Mouse (Mus musculus): ENCODE results near the gene Hdc.

Gene Hdc

DNA sequence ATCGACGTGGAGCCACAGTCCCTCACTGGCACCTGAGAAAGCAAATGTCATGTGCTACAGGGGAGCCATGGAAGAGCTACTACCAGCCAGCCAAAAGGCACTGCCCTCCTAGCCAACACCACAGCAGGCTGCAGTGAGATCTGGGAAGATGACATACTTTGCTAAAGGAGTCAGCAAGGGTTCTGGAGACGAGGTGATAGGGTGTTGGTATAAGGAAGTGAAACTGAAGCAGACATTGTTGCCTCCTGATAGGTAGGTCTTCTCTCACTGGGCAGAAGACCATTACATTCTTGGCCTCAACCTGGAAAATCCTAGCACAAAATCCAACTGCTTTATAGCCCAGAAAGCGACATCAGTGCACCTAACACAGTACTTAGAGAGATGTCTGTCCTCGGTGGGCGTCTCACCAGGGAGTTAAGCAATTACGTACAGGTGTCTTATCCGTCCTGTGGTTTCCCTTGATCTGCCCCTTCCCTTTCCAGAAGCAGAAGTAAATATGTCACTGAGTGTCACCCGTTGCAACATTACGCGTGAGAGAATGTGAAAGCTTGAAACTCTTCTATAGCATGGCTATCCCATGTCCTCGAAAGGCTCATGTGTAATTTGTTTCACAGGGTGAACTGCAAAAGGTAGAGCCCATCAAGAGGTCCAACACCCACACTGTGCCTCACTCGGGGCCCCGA, 17.0 kb downstream of the Hdc start:
- DNase-seq (ENCODE audit: low spot score in 2 of 2), result no peak

DNA sequence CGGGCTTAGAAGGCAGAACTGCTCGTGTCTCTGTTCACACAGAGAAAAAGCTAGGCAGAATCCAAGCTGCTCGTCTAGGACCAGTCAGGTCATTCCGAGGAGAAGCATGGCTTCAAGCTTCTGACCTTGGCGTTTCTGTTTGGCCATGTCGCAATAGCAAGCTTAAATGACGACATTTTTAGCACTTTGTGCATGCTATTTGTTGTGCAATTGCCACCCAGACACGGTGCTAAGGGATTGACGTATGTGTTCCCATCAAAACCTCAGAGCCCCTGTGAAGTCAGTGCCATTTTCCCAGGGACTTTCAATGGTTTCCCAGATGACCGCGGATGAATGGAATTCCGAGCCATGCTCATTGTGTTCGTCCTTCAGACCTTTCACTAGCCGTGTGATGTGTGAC, 18.6 kb downstream of the Hdc start:
- DNase-seq (ENCODE audit: low spot score in 2 of 2), result no peak

DNA sequence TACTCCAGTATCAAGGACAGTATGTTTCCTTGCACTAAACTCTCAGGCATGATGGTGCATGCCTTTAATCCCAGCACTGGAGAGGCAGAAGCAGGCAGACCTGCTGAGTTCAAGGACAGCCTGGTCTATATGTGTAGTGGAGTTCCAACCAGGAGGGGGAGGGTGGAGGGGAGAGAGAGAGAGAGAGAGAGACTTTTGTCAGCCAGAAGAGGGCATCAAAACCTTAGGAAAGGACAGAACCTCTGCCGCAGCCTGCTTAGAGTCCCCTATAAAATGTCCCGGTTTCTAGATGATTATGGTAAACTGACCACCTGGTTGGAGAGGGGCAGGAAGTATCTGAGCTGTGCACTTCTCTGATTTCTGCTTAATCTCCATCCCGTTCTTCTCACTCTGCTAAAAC, 20.1 kb downstream of the Hdc start:
- DNase-seq (ENCODE audit: low spot score in 2 of 2), result no peak

DNA sequence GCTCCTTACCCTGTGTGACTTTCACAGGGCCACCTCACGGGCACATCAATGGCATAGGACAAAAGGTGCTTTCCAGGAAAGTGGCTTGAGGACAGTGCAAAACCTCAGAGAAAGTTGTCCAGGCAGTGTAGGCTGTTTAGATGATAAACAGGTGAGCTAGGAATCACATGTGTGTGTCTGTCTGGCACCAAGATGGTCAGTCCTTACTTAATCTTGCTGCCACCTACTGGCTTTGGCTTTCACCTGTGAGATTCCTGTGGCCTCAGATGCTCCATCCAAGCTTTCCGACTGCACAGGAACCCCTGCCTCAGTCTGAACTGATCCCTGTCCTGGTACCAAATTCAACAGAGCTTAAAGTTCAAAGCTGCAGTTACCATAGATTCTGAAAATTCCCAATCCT, 20.7 kb downstream of the Hdc start:
- DNase-seq (ENCODE audit: low spot score in 2 of 2), result no peak

DNA sequence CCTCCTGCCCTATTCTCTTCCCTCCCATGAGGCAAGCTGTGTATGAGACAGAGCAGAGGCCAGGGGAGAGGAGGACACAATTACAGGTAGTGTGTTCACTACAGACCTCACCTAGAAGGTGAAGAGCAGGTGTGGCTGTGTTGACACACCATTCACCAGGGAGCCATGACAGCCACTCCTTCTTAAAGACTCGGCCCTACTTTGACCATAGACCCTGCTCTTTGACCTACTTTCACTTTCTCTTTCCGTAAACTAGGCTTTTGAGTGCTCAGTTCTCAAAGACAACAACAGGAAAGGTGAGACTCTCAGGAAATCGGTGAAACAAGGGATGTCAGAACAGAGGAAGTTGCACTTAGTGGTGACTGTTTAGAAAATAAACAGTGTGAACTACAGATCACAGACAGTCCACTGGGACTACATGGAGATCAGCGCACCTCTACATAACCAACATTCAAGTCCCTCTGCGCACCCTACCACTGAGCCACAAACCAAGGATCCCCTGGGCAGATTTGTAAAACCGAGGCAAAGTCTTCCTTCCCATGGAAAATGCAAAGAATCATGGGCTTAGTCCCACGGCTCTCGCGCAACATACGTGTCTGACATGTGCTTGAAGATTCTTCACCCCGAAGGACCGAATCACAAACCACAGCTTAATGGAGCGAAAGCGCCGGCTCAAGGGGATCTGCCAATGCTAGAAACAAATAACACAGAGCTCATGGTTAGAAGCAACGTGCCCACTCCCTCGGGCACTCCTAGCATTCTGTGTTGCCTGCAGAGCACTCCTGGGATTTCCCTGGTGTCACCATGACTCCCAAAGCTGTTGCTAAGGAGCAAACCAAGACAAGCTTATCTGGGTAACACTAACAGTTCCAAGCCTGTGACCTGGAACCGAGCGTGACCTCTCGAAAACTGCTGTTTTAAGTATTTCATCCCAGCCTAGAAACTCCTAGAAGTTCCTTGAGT, 21.5 kb downstream of the Hdc start:
- DNase-seq (ENCODE audit: low spot score in 2 of 2), result no peak

DNA sequence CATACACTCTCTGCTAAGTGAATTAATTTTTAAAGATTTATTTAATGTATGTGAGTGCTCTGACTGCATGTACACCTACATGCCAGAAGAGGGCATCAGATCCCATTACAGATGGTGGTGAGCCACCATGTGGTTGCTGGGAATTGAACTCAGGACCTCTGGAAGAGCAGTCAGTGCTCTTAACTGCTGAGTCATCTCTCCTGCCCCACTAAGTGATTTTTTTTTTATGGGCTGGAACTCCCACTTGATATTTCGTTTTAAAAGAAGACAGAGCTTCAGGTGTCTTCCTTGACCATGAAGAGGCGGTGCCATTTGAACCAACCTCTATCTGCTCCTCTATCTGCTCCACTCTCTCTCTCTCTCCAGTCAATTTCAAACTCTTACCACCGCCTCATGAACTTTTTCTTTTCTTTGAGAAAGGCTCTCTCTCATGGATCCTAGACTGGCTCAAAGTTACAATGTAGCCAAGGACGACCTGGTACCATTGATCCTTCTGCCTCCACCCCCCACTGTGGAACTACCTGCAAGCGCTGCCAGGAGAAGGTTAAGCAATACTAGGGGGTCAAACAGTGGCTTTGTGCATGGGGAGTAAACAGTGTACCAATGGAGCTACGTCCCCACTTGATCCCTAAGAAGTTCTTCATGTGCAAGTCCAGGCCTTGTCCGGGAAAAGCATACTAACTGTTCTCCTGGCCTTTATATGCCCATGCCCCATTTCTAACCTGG, 22.6 kb downstream of the Hdc start:
- DNase-seq (ENCODE audit: low spot score in 2 of 2), result no peak

DNA sequence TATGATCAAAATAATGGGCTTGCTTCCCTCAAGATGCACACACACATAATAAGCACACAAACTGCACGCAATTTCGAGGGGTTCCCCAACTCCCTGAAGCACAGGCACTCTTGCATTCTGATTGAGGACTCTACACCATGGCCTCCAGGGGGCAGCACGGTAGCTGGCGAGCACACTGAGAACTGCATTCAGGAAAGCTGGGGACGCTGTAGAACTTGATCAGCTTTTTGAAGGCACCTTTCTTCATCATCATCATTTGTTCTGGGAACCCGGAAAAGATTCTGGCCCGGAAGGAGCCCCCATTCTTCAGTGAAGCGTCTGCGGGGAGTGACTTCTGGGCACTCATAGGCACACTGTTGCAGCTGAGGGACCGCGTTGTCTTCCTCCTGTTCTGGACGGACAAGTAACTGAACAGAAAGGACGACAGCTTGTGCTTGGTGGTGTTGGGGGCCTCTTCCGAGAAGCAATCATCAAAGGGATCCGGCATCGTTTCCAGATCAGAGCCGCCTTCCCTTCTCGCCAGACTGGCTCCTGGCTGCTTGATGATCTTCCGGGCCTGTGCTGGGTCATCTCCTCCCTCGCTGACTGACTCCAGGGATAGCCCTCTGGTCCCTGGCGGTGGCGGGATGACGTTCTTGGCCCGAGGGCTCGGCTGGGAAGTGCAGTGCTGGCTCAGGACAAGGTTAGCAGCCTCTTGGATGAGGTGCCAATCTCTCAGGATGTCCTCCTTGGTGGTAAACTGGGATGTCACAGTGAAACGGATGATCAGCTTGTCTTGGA, 25.1 kb downstream of the Hdc start:
- DNase-seq (ENCODE audit: low spot score in 2 of 2), result peak; percentile 44 to 58

DNA sequence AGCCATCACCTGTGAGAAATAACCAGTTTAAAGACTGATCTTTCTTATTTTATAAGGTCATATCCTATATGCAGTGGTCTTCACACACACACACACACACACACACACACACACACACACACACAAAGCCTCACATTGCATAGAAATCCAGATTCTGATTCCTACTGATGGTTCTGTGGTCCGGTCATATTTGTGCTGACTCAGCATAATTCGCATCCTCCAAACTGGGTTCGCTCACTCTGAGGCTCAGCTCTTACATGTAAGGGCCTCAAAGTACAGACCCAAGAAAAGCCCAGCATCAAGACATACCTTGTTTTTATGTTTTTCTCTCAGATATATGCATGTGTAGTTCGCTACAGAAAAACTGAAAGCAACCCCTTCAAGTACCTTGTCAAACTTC, 27.8 kb downstream of the Hdc start:
- DNase-seq (ENCODE audit: low spot score in 2 of 2), result no peak

DNA sequence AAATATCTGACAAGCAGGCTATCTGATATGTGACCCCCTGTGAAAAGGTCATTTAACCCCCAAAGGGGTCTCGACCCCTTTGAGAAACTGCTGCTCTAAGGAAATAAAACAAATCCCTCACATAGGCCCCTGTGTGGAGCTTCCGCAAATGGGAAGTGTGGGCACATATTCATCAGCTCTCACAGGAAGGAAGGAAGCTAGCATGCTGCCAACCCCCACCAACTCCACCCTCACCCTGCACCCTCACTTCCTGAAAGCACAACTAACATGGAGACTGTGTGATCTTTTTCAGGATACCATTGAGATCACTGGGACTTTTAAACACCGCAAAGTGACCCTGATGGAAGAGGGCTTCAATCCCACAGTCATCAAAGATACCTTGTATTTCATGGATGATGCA, 31.6 kb downstream of the Hdc start:
- no peak for DNase-seq (ENCODE audit: low spot score in 2 of 2)

DNA sequence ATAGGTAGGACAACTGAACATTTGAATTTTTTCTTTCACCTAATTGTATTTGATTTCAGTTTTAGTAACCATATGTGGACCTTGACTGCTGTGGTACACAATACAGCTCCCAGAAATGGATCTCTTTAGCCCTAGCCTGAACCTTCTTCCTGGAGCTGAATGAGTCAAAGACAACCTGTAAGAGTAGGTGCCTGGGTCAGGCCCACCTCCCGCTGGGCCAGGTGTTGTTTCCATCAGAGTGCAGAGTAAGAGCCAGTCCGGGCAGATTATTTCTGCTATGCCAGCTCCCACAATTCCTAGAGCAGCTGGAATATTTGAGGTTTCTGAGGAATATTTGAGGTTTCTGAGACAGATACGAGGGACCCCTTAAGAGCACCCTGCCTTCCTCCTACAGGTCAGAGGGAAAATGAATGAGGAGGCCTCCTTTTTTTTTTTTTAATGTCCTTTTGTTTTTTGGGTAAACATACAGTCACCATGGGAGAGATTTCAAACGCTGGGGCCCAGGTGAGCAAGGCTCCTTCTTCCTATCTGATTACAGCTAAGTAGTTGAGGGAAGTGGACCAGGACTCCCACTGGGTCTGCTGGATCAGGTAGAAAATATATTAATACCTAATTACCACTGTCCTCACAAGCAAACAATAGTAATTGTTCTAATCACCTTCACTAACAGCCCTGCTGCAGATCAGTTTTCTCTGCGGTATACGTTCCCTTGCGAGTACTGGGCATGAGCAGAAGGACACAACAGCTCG, 34.3 kb downstream of the Hdc start:
- DNase-seq (ENCODE audit: low spot score in 2 of 2), result no peak

DNA sequence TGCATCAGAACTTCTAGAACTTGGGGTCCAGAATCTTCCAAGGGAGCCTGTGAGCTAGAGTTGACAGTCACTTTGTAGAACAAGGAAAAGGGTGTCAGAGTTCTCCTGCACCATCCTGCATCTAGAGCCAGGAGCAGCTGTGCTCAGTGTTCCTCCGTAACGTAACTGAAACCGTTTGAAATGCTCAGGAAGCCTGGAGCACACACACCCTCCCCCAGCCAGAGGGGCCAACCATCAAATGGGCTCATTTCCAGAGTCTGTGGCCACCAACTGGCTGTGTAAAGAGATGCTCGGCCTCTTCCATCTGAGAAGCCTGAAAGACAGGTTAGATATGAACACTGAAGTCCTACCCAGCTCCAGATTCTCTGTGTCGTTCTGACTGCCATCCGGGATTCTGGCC, 35.1 kb downstream of the Hdc start:
- no peak for DNase-seq (ENCODE audit: low spot score in 2 of 2)

DNA sequence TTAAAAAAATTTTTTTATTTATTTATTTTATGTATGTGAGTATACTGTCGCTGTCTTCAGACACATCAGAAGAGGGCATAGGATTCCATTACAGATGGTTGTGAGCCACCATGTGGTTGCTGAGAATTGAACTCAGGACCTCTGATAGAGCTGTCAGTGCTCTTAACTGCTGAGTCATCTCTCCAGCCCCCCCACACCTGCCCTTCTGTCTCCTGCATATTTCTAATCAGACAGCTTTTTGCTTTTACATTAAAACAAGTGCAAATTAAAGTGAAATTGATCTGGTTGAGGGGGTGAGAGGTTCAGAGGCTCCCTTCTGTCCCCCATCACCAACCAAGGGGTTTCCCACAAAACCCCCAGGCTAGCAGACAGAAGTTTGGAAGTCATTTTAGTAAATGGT, 39.8 kb downstream of the Hdc start:
- no peak for DNase-seq (ENCODE audit: low spot score in 2 of 2)

DNA sequence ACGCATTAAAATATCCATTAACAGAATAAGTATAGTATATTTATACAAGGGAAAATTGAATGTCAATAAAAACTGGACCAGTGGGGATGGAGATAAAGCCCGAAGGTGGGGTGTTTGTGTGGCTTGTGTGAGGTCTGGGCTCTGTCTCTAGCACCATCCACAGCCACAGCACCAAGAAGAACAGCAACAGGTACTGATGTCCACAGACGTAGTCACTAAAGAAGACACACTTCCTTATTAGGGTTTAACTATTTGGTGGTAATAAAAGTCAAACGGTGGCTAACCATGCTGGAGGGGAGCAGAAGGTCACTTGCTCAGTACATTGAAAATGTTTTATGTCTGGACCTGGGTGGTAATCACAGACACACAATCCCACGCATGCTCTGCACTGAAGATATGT, 41.7 kb downstream of the Hdc start:
- DNase-seq (ENCODE audit: low spot score in 2 of 2), result no peak

DNA sequence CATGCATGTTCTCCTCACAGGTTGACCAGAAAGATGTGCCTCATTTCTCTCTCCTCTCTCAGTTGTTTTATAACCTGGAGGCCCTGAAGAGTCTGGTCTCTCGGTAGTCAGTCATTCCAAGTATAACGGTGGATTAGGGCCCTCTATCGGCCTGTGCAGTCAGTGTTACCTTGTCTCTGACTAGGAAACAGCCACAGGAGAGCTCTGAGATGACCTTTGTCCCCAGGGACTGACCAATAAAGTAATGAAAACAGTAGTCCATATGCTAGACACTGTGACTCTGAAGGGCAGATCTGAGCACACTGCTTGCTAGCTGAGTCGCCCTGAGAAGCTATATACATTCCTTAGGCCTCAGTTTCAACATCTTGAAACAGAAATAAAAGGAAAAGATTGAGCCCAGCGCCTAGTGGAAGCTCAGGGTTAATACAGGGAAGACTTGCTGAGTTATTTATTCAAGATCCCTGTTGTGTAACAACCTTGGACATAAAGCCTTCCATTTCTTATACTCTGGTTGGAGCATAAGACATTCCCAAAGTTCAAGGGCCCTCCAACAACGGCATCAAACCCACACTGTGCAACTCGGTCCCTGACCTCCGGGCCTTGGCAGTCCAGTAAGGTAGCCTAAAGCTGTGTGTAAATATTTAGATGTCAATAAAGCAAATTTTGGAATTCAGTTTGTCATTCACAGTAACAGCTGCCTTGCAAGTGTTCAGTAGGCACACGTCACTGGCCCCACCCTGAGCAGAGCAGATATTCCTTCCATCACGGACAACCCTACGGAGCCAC, 43.5 kb downstream of the Hdc start:
- no peak for DNase-seq (ENCODE audit: low spot score in 2 of 2)

DNA sequence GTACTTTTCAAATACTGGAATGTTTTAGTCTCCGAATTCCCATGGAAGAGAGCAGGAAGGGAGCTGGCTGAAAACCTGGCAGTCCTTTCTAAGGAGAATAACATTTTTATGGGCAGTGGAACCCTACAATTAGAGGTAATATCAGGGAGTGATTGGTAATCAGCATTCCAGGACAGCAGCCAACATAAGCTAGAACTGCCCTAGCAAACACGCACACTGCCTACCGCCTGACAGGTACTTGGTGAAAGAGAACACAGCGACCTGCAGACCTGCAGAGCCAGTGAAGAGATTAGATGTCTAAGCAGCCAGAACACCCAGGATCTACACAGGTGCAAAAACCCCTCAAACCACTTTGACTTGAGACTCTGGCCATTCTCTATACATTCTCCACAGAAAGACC, 46.4 kb downstream of the Hdc start:
- no peak for DNase-seq (ENCODE audit: low spot score in 2 of 2)

DNA sequence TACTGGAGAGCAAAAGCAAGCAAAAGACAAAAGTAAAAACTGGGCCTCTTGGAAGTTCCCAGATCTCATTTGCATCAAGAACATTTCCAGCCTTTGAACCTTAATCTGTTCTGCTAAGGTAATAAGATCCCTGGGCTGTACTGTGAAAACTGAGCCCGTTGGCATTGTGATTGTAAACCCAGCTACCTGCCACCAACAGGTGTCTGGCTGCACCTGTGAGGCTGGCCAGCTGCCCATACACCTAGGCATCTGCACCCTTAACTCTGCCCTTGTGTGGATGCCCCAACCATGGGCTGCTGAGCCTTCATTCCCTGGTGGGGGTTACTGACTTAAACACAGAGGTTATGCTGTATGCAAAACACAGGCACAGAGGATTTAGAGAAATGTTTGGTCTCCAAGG, 46.9 kb downstream of the Hdc start:
- DNase-seq (ENCODE audit: low spot score in 2 of 2), result no peak

DNA sequence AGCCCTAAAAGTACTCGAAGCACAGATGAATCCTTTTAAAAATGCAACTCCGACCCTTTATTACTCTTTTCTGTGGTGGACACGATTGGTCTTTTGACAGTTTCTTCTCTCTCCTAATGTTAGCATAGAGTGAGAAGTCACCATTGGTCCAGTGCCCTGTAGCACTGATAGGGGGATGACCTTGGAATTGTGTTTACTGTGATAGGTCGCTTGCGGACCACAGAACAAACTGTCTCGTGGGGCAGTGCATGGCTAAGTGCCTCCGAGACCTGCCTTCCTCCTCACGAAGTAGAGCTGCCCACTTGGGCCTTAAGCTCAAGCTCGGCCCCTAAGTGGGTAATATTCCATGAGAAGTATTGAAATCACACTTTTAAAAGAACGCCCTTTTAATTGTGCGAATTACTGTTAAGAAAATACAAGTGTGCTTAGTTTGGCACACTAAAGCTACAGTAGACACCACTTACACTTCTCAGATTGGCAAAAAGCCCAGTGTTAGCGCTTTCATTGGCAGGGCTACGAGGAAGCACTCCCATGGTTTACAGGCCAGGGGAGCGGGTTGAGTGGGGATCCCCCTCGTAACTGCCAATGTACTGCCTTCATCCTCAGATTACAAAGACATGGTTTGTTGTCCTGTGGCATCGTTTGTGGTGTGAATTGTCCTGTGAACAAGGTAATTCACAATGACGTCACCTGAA, 55.5 kb downstream of the Hdc start:
- no peak for DNase-seq (ENCODE audit: low spot score in 2 of 2)

DNA sequence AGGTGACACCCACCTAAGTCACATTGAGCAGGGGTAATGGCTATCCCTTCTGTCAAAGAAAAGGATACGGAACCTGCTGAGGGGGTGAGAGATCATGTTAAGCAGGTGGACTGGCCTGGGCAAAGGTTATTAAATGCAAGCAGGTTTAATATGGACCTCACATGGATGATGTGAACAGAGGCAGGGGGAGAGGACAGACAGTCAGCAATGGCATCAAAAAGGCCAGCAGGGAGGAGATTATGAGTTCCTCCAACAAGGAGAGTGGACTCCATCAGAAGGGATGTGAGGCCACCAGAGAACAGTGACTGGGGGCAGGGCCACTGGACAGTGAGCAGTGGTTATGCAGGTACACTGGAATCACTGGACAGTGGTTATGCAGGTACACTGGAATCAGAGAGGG, 59.0 kb downstream of the Hdc start:
- no peak for DNase-seq (ENCODE audit: low spot score in 2 of 2)

DNA sequence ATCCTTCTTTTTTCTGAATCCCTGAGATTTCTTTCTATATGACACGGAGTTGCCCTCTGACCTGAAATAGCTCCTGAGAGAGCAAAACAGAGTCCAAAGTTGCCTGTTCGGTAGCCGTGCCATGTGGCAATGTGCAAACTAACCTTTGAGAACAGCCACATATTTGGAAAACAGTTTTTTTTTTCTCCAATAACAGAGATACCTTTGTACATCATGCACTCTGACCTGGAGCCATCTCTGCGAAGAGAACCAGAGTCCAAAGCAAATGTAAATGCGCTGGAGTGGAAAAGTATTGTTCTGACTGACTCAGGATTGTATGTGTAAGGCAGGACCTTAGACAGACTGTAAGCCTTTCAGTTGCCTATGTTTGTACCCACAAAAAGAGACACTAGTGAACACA, 63.6 kb downstream of the Hdc start:
- no peak for DNase-seq (ENCODE audit: low spot score in 2 of 2)

DNA sequence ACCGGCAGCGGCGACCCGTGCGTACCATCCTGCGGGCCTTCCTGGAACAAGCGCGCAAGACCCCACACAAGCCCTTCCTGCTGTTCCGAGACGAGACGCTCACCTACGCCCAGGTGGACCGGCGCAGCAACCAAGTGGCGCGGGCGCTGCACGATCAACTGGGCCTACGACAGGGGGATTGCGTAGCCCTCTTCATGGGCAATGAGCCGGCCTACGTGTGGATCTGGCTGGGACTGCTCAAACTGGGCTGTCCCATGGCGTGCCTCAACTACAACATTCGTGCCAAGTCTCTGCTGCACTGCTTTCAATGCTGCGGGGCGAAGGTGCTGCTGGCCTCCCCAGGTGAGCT, 65.8 kb downstream of the Hdc start:
- no peak for DNase-seq (ENCODE audit: low spot score in 2 of 2)
